Mouse (Mus musculus): ENCODE measurements around the gene Phldb3.
A peak's percentile ranks its signal among the peaks of the same experiment; 100 is the strongest.

The Phldb3 gene

GRCm38 (mm10) chr7:24630116-24630880 lies 19.7 kb downstream of the Phldb3 start:
- DNase-seq (ENCODE audit: low spot score) = no peak

GRCm38 (mm10) chr7:24636264-24636663 lies 25.7 kb downstream of the Phldb3 start, which contains the start of gene Lypd3:
Gene Lypd3, plus strand, starts transcription at chr7:24636550.
- no peak for DNase-seq (ENCODE audit: low spot score)

- DNase-seq (ENCODE audit: low spot score) = no peak
Observed at GRCm38 (mm10) chr7:24637046-24637445, 26.5 kb downstream of the Phldb3 start.

DNA sequence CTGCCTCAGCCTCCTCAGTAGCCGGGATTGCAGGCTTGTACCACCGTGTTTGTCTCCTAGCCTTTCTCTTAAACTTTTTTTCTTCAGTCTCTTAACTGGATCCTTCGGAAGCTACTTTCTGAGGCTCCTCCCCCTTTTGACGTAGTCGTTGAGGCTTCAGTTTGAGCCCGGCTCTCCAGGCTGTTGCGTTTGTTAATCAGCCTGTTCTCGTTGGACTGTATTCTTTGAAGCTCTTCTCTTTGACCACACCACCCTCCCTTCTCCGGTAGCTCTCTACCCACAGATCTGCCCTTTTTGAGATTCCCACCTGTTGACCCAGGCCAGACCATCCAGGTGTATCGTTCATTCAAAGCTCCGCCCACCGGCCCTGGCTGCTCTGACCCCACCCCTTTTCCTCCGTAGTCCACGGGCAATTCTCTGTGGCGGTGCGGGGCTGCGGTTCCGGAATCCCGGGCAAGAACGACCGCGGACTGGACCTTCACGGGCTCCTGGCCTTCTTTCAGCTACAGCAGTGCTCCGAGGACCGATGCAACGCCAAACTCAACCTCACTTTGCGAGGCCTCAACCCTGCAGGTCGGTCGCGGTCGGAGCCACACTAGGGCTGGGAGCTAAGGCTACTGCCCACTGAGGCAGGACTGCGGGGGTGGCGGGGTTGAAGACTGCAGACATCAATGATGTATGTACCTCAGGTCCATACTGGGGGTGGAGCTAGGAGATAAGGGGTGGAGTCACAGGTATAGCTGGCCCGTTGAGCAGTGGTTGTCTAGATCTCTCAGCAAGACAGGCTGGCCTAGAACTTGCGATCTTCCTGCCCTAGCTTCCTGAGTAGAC lies 27.7 kb downstream of the Phldb3 start:
- DNase-seq (ENCODE audit: low spot score) = no peak

GRCm38 (mm10) chr7:24640450-24640849 lies 29.9 kb downstream of the Phldb3 start:
- DNase-seq (ENCODE audit: low spot score) = no peak

GRCm38 (mm10) chr7:24642491-24642890 lies 31.9 kb downstream of the Phldb3 start:
- peak; percentile 62 for DNase-seq (ENCODE audit: low spot score)

GRCm38 (mm10) chr7:24644492-24644891 lies 33.9 kb downstream of the Phldb3 start:
- DNase-seq (ENCODE audit: low spot score) = no peak

GRCm38 (mm10) chr7:24644996-24645395 lies 34.4 kb downstream of the Phldb3 start:
- DNase-seq (ENCODE audit: low spot score) = no peak

DNA sequence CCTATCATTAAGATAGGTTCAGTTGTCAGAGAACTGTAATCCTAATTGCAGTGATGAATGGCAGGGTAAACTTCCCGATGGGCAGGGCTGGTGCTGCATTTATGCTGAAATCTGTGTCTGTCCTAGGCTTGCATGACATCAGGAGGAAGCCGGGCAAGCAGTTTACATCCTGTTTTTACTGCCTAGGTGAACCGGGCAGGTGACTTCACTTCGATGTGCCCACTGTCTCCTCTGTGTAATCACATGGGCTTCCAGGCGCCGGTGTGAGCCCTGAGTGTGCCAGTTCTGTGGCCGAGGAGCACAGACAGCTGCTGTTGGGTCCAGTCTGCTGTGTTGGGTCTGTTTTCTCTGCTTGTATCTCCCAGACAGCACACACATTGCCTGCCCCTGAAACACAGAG lies 35.9 kb downstream of the Phldb3 start:
- no peak for DNase-seq (ENCODE audit: low spot score)

DNA sequence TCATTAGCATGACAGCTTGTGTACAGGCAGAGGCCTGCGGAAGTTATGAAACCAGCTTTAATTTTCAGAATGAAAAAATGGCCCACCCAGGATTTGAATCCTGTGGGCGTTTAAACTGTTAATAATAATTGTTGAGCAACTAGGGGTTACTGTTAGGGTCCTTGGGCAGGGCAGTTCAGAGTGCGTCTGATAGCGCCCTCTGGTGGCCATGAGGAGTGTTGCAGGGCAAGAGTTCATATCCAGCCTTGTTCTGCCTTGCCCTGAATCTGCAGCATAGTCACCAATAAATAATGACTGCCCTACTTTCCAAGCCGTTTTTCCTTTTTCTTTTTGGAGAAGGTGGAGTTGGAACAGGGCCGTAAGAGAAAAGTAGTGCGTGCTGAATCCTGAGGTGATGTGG lies 43.1 kb downstream of the Phldb3 start:
- DNase-seq (ENCODE audit: low spot score) = peak; percentile 51

DNA sequence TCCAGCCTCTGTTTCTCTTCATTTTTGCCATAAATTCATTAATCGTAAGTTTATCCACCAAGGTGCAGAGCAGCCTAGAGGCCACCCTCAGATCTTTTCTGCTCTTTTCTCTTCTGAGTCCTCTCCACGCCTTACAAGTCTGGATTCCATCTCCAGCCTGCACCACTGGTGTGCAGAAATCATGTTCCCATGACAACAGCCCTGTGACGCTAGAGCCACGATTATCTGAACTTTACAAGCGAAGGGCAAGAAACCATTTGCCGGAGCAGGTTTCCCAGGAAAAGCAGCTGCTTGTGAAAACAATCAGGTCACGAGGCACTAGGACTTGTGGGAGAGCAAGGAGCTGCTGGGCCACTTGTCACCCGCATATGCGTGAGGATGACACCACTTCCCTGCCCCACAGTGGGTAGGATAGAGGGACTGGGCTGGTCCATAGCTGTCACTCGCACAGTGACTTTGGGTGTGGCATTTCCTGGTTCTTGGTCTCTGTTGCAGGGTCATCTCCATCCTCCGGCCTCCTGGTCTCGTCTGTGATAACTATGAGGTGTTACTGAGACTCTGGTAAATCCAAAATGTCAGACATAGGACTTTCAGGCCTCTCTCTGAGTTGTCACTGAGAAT lies 49.3 kb downstream of the Phldb3 start:
- no peak for DNase-seq (ENCODE audit: low spot score)

DNA sequence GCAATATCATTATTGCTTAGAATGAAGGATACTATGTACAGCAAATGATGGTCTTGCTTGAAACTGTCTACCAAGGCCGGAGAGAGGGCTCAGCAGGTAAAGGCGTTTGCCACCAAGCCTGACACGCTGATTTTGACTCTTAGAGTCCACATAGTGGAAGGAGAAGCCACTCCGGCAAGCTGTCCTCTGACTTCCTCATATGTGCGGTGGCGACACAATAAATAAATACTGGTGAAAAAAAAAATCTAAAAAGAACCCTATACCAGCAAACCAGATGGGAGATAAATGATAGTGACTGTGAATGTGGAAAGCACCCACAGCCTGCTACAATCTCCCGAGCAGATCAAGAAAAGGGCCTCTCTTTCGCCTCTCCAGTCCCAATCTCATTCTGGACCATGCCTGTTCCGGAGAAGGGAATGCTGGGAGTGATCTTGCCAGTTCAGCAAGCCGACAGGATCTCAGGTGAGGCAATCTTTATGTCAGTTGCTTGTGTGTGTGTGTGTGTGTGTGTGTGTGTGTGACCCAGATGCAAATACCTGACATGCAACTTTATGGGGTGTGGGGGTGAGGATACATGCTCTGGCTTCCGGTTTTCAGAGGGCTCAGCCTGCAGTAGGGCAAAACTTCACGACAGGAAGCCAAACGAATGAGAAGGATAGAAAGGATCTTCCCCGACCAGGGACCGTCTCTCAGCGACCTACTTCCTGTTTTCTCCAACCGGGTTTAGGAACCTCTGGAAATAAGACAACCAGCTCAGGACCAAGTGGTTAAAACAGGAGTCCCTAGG lies 50.7 kb downstream of the Phldb3 start:
- DNase-seq (ENCODE audit: low spot score) = no peak

DNA sequence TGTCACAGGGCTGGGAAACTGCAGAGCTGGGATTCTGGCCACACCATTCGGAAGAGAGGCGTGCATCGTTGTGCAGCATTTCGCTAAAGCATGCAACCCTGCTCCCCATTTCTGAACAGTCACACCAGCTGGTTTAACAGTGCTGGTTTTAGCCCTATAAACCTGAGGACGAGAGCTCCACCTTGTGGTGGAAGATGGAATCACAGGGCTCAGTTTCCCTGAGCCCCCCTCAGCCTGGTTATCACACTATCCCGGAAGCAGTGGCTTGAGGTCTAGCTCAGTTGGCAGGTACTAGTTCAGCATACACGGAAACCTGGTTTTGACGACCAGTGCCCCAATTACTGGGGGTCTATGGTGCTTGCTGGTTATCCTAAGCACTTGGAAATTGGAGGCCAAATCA lies 52.0 kb downstream of the Phldb3 start:
- no peak for DNase-seq (ENCODE audit: low spot score)

DNA sequence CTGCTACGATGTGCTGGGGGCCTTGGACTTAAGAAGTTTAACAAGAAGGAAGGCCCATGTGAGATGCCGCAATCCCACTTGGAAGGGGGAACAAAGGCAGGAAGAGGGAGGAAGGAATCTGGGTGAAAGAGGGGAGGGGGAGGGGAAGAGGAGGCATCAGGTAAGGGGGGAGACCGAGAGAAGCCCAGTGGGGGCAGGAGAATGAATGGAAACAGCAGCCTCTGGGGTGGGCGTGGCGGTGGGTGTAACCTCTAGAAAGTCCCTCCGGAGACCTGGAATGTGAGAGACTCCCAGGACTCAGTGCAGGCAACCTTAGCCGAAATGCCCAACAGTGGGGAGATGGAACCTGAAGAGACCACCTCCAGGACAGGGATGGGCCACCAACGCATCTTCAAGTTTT lies 53.7 kb downstream of the Phldb3 start:
- no peak for DNase-seq (ENCODE audit: low spot score)

GRCm38 (mm10) chr7:24664959-24665358 lies 54.4 kb downstream of the Phldb3 start:
- no peak for DNase-seq (ENCODE audit: low spot score)

DNA sequence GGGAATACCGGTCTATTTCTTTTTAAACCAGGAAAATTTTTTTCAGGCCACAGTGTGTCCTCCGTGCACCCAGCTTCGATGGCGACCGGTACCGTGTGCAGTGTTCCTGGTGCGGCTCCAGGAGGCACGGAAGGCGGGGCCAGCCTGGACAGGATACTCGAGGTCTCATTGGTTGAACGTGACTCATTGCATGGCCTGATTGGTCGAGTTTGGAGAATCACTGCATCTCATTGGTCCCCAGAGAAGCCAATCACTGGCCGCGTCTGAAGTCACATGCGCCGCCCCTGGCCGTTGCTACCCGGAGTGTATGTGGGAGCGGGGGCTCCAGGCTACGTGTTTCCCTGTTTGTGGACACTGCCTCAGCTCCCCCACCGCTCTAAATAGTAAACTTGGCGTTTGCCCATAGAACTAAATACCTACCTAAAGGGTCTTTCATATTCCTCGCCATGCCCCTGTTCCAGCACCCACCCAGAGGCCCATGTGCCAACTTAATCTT lies 61.4 kb downstream of the Phldb3 start:
- DNase-seq (ENCODE audit: low spot score) = peak; percentile 96

- no peak for DNase-seq (ENCODE audit: low spot score)
Observed at GRCm38 (mm10) chr7:24676575-24676974, 66.0 kb downstream of the Phldb3 start, which contains the start of gene Tex101. Gene Tex101, minus strand, starts transcription at chr7:24676675.

Measured in testis, postnatal 14 days (tissue).